In the genomic region with DNA sequence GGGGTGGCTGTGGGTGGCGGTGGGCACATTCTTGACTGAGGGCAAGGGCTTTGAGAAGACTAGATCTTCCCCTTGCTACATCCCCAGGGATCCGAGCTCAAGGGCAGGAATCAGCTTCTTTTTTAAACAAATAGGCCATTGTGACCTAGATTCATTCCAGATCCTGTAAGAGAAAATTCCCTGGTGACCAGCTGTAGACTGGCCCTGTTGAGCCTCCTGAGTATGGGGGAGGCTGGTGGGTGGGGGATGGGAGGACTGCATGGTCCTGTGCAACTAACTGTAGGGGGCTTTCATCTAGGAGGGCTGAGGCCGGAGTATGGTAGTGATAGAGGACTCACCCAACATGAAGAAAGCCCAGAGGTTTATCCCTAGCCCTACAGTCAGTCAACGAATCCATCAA, we compare ENCODE assay signal across 18 mouse cellular contexts. TPM values are rescaled to one million over a fixed set of nuclear protein-coding genes. Genes with fewer than 3 reads are reported as not detected.
DNase-seq lines count a peak whose midpoint lies in the region; ATAC-seq and TF ChIP-seq lines count a peak whose summit lies in the region.
"Had no signal": no experiment of that assay in that cellular context is flagged by ENCODE, and none has a peak within 500 bp of the region (broad histone marks: within the 10 kb centered on the region; RNA-seq: fewer than 3 reads in every experiment).

No protein-coding gene starts in this region.

- H3K4me3 ChIP-seq in heart, embryonic 11.5 days (ENCODE audit: low read depth, low read length): no peak overlapping the region
- H3K4me3 ChIP-seq in layer of hippocampus, adult 2 months: no peak overlapping the region
- H3K4me3 ChIP-seq in myocyte: peak overlapping the region; percentile 22
- H3K4me3 ChIP-seq: heart, embryonic 13.5 days had no signal

- intact Hi-C loops in heart, postnatal 36 days (cut with DNase I): no loop called here

- H3K9ac ChIP-seq in heart, embryonic 11.5 days (ENCODE audit: low read depth, low read length): no peak overlapping the region
- H3K9ac ChIP-seq: heart, embryonic 13.5 days had no signal

- no peaks in the 10 kb centered on the region for H3K36me3 ChIP-seq in heart, embryonic 11.5 days (ENCODE audit: control insufficient read depth, insufficient read depth, low read length)
- H3K36me3 ChIP-seq in myocyte (ENCODE audit: control insufficient read depth, insufficient read depth): peaks cover 7% of the 10 kb centered on the region

- TF ChIP-seq POLR2A in myocyte (IDR thresholded peaks at IDR 0.05; ENCODE audit: insufficient read length, low read depth): no peak

- H3ac ChIP-seq in myocyte (ENCODE audit: control insufficient read depth, insufficient read length): no peak overlapping the region

- ATAC-seq in heart, embryonic 11.5 days (replicated peaks; ENCODE audit: insufficient number of reproducible peaks, low FRiP score, low TSS enrichment): 0 out of 2 replicates have a peak, but pooled peaks have one; percentile 15
- ATAC-seq: midbrain, embryonic 16.5 days had no signal

- H3K79me2 ChIP-seq in myocyte (ENCODE audit: control insufficient read depth, insufficient read depth): peaks cover 52% of the 10 kb centered on the region

- H3K9me3 ChIP-seq in heart, embryonic 11.5 days (replicated peaks; ENCODE audit: control insufficient read depth, low read length): no peaks in the 10 kb centered on the region
- H3K9me3 ChIP-seq: heart, embryonic 13.5 days had no signal

- H3K4me1 ChIP-seq in heart, embryonic 11.5 days (ENCODE audit: control insufficient read depth, insufficient read depth, low read length): peaks cover 6% of the 10 kb centered on the region; the same call in 1 of the 2 replicates

- H3K27me3 ChIP-seq in heart, embryonic 11.5 days (ENCODE audit: control insufficient read depth, insufficient read depth, low read length): no peaks in the 10 kb centered on the region
- no peaks in the 10 kb centered on the region for H3K27me3 ChIP-seq in myocyte (ENCODE audit: control insufficient read depth, insufficient read depth, insufficient read length)
- H3K27me3 ChIP-seq: heart, embryonic 13.5 days had no signal

- TF ChIP-seq CTCF in layer of hippocampus, adult 2 months (conservative IDR thresholded peaks at IDR 0.05): no peak

- no peak overlapping the region for H3K27ac ChIP-seq in heart, embryonic 11.5 days (ENCODE audit: low read depth, low read length)
- peak overlapping the region; percentile 23; the same call in 1 of the 2 replicates for H3K27ac ChIP-seq in layer of hippocampus, adult 2 months
- H3K27ac ChIP-seq: heart, embryonic 13.5 days had no signal

- no peak overlapping the region for H3K4me2 ChIP-seq in heart, embryonic 11.5 days
- H3K4me2 ChIP-seq in myocyte (ENCODE audit: low read depth): peak overlapping the region; percentile 80
- H3K4me2 ChIP-seq: heart, embryonic 13.5 days had no signal

- WGBS in heart, embryonic 11.5 days (ENCODE audit: insufficient replicate concordance): 68% methylated on average over 4 of the region's 4 CpGs

- no peak for DNase-seq in heart, postnatal 36 days
- no peak for DNase-seq in layer of hippocampus, adult 2 months (ENCODE audit: low spot score in 2 of 2)
- DNase-seq in layer of hippocampus, postnatal 14 days (ENCODE audit: low spot score in 2 of 2): no peak
- DNase-seq in MN1 (ENCODE audit: low spot score): peak; percentile 54
- DNase-seq in adrenal gland, adult 8-10 months: no peak
- no peak for DNase-seq in c-Kit-positive CD71-positive TER-119-positive erythroid progenitor cells, embryonic 14.5 days (ENCODE audit: low spot score)
- DNase-seq: adrenal gland, postnatal 10 days; cerebellum, adult 9-10 months; gastrocnemius, postnatal 36 days; kidney, adult 9 months; layer of hippocampus, adult 9-11 months; liver; lung, adult 18-20 months; lung, postnatal 4 days had no signal

TF ChIP-seq in myocyte, 11 proteins besides CTCF, POLR2A, EP300 and RAD21:
- TF ChIP-seq CEBPB (IDR thresholded peaks at IDR 0.05; ENCODE audit: insufficient read depth, poor library complexity, severe bottlenecking) (no peak), TCF3 (IDR thresholded peaks at IDR 0.05; ENCODE audit: insufficient read length, low read depth) (no peak), MYOG (IDR thresholded peaks at IDR 0.05; ENCODE audit: control insufficient read depth in 1 of 3, insufficient read depth in 1 of 3, insufficient read length in 2 of 3, low read depth in 2 of 3) (no peak), TCF12 (IDR thresholded peaks at IDR 0.05; ENCODE audit: insufficient read depth, poor library complexity, severe bottlenecking) (no peak), MAX (IDR thresholded peaks at IDR 0.05; ENCODE audit: low read depth) (no peak), MYOD1 (IDR thresholded peaks at IDR 0.05; ENCODE audit: control insufficient read depth in 1 of 3, insufficient read length in 2 of 3, low read depth in 2 of 3) (no peak), USF1 (IDR thresholded peaks at IDR 0.05; ENCODE audit: low read depth) (no peak), POLR2AphosphoS2 (IDR thresholded peaks at IDR 0.05; ENCODE audit: insufficient read length, low read depth) (no peak), E2F4 (IDR thresholded peaks at IDR 0.05; ENCODE audit: insufficient read depth) (no peak), SRF (IDR thresholded peaks at IDR 0.05; ENCODE audit: control insufficient read depth, insufficient read length, low read depth) (no peak), REST (IDR thresholded peaks at IDR 0.05; ENCODE audit: insufficient read depth, insufficient read length) (no peak)
TF ChIP-seq in myocyte: peak in this region for 0.

RNA-seq across cellular contexts. Expression of gene Synj2, which starts 47.0 kb away (rescaled TPM):
- 3.0 and 3.3 TPM in 2 replicates for polyA plus RNA-seq in heart, embryonic 11.5 days (2014; fragmentation: Nextera tagmentation; extraction: Ambion mirVana)
- total RNA-seq in heart, postnatal 36 days (2021): 10 to 100 TPM; 55.5 to 57.9 TPM
- 10 to 100 TPM; 54.1 to 62.2 TPM for total RNA-seq in layer of hippocampus, adult 2 months (2021)
- 10 to 100 TPM; 47.4 to 52.1 TPM for total RNA-seq in layer of hippocampus, postnatal 14 days (2021)
- polyA plus RNA-seq in myocyte (2012; fragmentation: generic; extraction: Trizol): 32.1 TPM
- total RNA-seq in adrenal gland, adult 8-10 months (2022): 10 to 100 TPM in 3 of 4 experiments, 1 to 10 TPM in 1; 9.7 to 37.0 (median 23.9) TPM
